Mouse (Mus musculus) left cerebral cortex, postnatal 4 days (tissue): Measurements from ENCODE around the gene Col25a1. TPM values are rescaled to one million over a fixed set of nuclear protein-coding genes. Genes with fewer than 3 reads are reported as not detected.

Source experiments
- DNase-seq: peaks from one replicate; pipeline ENCODE4 v3.0.0-alpha.2; 2022
- intact Hi-C: fragments of 180-260 bp; cut with DNase I; formaldehyde crosslinking; loops from one replicate; pipeline ENCODE4 v1.15.1; 2025
- total RNA-seq, 2 experiments: library from RNA; stranded (reverse); gene quantifications; 2 replicates each; pipeline ENCODE4 v1.2.3; 2021

The Col25a1 gene
- total RNA-seq, 2 experiments from 2014 or later = 13.0 to 15.9 TPM

GRCm38 (mm10) chr3:130535021-130535420 lies 403.7 kb downstream of the Col25a1 start:
- intact Hi-C loops = no loop called here
- DNase-seq = peak; percentile 1

- no peak for DNase-seq
- intact Hi-C loops = no loop called here
These were observed 410.2 kb downstream of the Col25a1 start for GRCm38 (mm10) chr3:130541541-130541940.

GRCm38 (mm10) chr3:130545995-130546394 lies 414.7 kb downstream of the Col25a1 start:
- intact Hi-C loops = no loop called here
- no peak for DNase-seq

GRCm38 (mm10) chr3:130549066-130549465 lies 417.8 kb downstream of the Col25a1 start:
- DNase-seq = no peak
- intact Hi-C loops = no loop called here

- no peak for DNase-seq
- intact Hi-C loops = no loop called here
These were observed 425.0 kb downstream of the Col25a1 start for GRCm38 (mm10) chr3:130556263-130556662.

- intact Hi-C loops = no loop called here
- DNase-seq = no peak
These were observed 434.3 kb downstream of the Col25a1 start for GRCm38 (mm10) chr3:130565586-130565985.

- no peak for DNase-seq
- intact Hi-C loops = no loop called here
These were observed 437.2 kb downstream of the Col25a1 start for GRCm38 (mm10) chr3:130568331-130569095.

- no peak for DNase-seq
- intact Hi-C loops = loop anchor here (5.0 kb wide), 1 partner anchor 391 kb away; no protein-coding TSS in a partner anchor
These were observed 441.9 kb downstream of the Col25a1 start for GRCm38 (mm10) chr3:130573243-130573642.

GRCm38 (mm10) chr3:130574652-130575051 lies 443.4 kb downstream of the Col25a1 start:
- peak; percentile 50 for DNase-seq
- intact Hi-C loops = loop anchor here (5.0 kb wide), 2 partner anchors 392 to 477 kb away; no protein-coding TSS in a partner anchor

GRCm38 (mm10) chr3:130576683-130577082 lies 445.4 kb downstream of the Col25a1 start:
- intact Hi-C loops = loop anchor here (5.0 kb wide), 1 partner anchor 479 kb away; no protein-coding TSS in a partner anchor
- DNase-seq = peak; percentile 34

GRCm38 (mm10) chr3:130579501-130579900 lies 448.2 kb downstream of the Col25a1 start:
- intact Hi-C loops = loop anchor here (5.0 kb wide), 1 partner anchor 482 kb away; no protein-coding TSS in a partner anchor
- peak; percentile 75 for DNase-seq

GRCm38 (mm10) chr3:130581577-130581976 lies 450.3 kb downstream of the Col25a1 start:
- intact Hi-C loops = no loop called here
- no peak for DNase-seq

- intact Hi-C loops = no loop called here
- peak; percentile 50 for DNase-seq
These were observed 451.8 kb downstream of the Col25a1 start for GRCm38 (mm10) chr3:130582903-130583664.

GRCm38 (mm10) chr3:130584007-130584406 lies 452.7 kb downstream of the Col25a1 start:
- intact Hi-C loops = no loop called here
- DNase-seq = no peak

GRCm38 (mm10) chr3:130595050-130595449 lies 463.7 kb downstream of the Col25a1 start:
- DNase-seq = no peak
- intact Hi-C loops = no loop called here

GRCm38 (mm10) chr3:130601491-130601890 lies 470.2 kb downstream of the Col25a1 start:
- no peak for DNase-seq
- intact Hi-C loops = no loop called here

GRCm38 (mm10) chr3:130607924-130608323 lies 476.6 kb downstream of the Col25a1 start:
- DNase-seq = no peak
- intact Hi-C loops = no loop called here

- intact Hi-C loops = no loop called here
- DNase-seq = no peak
These were observed 483.1 kb downstream of the Col25a1 start for GRCm38 (mm10) chr3:130614444-130614843.

- intact Hi-C loops = no loop called here
- DNase-seq = no peak
These were observed 484.3 kb downstream of the Col25a1 start for GRCm38 (mm10) chr3:130615625-130616024.

- DNase-seq = no peak
- intact Hi-C loops = no loop called here
These were observed 486.2 kb downstream of the Col25a1 start, which contains the start of gene Etnppl for GRCm38 (mm10) chr3:130617439-130617898. Etnppl (plus strand) TSS chr3:130617448.

GRCm38 (mm10) chr3:130620517-130621146 lies 489.3 kb downstream of the Col25a1 start:
- DNase-seq = no peak
- intact Hi-C loops = no loop called here
